Mouse (Mus musculus): ENCODE results near the gene Ropn1l.

Ropn1l gene

DNA sequence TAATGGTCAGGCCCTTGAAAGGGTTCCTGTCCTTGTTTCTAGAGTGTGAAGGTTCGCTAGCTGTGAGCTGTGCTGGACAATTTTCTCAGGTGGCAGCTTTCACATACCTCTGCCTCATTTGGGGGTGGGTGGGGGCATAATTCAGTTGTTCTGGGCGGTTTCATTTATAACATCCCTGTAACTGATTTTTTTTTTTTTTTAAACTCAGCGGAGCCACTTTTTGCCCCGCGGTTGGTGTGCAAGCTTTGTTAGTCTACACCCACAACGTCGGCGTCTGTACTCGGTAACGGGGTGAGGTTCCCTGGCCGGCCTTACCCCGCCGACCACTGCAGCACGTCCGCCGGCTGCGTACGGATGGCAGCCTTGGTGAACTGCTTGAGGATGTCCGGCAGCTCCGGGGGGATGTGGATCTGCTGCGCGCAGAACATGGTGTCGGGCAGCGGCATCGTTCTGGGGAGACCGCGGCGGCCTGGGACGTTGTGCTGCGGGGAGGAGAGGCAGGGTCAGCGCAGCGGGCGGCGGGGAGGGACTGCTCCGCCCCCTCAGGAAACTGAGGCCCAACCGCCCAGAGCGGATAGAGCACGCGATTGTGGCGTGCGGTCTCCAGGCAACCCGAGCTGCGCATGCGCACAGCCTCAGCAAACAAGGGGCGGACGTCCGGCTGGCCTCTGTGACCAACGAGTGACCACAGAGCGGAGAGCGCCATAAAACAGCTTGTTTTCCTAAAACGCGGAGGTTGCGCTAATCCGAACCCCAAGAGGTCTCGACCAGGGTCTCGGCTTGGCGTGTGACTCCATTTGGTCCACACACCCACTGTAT, at the start of gene Ropn1l:
TSS of gene Ropn1l (minus strand) at position 640 of the 819 bp plus-strand sequence.
- DNase-seq (ENCODE audit: low read depth, low spot score), result peak; percentile 40

GRCm38 (mm10) chr15:31502996-31503395, 49.5 kb upstream of the Ropn1l start:
- DNase-seq (ENCODE audit: low read depth, low spot score), result no peak

DNA sequence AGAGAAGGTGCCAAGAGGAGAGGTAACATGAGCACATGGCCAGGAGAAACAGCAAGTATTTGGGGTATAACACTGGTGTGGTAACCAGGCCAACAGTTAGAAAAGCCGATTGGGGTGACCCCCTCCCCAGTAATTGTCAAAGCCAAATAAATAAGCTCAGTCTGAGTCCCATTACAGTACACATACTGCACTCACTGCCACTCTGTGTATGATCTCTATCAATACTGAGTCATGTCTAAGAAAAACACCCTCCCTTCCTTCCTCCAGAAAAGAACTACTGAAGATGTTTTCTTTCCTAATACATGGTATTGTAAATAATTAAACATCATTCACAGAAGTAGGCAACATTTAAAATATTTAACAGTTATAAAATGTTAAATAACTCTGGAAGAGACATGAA, 48.8 kb upstream of the Ropn1l start:
- no peak for DNase-seq (ENCODE audit: low read depth, low spot score)

DNA sequence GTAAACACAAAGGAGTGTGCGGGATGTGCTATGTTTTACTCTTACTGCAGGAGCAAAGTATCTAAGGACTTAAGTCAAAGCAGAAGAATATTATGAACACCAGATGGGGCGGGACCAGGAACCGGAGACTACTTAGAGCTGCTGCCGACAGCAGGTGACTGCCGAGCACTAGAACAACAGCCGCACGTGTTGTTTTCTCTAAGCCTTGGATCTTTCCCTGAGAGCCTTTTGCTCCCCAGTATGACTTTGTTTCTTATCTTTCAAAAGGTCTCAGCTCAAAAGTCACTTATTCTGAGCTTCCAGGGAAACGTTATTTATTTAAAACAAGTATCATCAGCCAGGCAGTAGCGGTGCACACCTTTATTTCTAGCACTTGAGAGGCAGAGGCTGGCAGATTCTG, 41.3 kb upstream of the Ropn1l start:
- no peak for DNase-seq (ENCODE audit: low read depth, low spot score)

DNA sequence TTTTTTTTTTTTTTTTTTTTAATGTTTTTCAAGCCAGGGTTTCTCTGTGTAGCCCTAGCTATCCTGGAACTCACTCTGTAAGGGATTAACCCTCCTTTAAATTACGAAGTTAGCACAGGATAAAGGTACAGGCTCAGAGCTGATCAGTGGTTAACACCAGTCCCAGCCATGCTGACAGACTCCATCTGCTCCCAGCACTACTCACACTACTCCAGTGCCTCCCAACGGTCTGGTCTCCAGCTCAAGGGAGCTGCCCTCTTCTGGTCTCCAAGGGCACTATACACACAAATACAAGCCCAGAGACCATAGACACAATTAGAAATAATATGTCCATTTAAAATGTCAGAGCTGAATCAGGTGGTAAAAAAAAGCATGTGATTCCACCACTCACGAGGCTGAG, 40.8 kb upstream of the Ropn1l start:
- DNase-seq (ENCODE audit: low read depth, low spot score), result no peak

DNA sequence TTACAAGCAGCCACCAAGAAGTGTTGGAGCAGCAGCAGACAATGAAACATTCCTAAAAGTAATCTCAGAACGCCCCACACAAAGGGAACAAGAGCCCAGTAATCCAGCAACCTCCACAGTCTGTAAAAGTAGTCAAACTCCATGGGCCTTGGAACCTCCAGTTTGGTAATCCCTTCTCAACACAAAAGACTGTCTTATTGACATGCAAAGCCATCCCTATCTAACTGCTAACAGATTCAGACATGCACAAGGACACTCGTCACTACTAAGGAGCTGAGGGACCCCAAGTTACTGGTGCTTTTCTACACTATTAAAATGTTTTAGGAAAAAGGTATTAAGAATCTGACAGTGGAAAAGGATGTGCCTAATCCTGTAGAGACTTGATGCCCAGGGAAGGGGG, 33.9 kb upstream of the Ropn1l start:
- DNase-seq (ENCODE audit: low read depth, low spot score), result no peak

GRCm38 (mm10) chr15:31476678-31477077, 23.1 kb upstream of the Ropn1l start:
- DNase-seq (ENCODE audit: low read depth, low spot score), result no peak

DNA sequence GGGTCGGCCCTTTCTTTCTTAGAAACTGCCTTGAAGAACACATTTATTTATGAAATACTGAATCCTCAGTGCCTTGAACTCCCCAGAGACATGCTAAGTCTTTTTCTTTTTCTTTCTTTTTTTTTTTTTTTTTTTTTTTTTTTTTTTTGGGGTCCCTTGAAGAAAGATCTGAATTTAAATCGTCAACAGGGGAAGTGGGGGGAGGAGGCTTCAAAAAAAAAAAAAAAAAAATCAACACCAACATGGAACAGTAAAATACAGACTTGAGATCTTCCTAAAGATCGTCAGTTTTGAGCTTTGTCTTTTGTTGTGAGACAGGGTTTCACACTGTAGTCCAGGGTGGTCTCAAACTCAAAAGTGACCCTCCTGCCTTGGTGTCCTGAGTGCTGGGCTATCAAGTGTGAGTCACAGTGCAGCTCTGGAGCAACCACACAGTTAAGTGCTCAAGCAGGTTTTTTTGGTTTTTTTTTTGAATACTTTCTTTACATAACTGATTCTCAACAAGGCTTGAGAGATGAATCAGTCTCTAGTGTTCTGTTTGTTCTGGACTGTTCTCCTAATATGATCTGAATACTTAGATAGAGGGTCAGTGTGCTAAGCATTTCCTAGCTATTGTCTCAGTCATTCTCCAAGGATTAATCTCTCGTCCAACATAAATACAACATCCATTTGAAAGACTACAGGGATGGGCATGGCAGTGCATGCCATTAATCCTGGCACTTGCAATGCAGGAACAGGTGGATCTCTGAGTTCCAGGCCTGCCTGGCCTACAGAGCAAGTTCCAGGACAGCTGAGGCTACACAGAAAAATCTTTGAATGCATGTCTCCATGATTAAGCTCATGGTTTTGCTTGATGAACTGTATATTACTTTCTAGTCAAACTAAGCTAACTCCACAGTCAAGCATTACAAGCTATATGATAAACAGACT, 19.4 kb upstream of the Ropn1l start:
- no peak for DNase-seq (ENCODE audit: low read depth, low spot score)

GRCm38 (mm10) chr15:31471529-31471928, 18.0 kb upstream of the Ropn1l start:
- DNase-seq (ENCODE audit: low read depth, low spot score), result no peak

- no peak for DNase-seq (ENCODE audit: low read depth, low spot score)
Observed at GRCm38 (mm10) chr15:31469497-31469896, 16.0 kb upstream of the Ropn1l start.

- DNase-seq (ENCODE audit: low read depth, low spot score), result no peak
Observed at GRCm38 (mm10) chr15:31468806-31469205, 15.3 kb upstream of the Ropn1l start.

GRCm38 (mm10) chr15:31466749-31467148, 13.2 kb upstream of the Ropn1l start:
- DNase-seq (ENCODE audit: low read depth, low spot score), result no peak

- DNase-seq (ENCODE audit: low read depth, low spot score), result no peak
Observed at GRCm38 (mm10) chr15:31466295-31466694, 12.8 kb upstream of the Ropn1l start.

DNA sequence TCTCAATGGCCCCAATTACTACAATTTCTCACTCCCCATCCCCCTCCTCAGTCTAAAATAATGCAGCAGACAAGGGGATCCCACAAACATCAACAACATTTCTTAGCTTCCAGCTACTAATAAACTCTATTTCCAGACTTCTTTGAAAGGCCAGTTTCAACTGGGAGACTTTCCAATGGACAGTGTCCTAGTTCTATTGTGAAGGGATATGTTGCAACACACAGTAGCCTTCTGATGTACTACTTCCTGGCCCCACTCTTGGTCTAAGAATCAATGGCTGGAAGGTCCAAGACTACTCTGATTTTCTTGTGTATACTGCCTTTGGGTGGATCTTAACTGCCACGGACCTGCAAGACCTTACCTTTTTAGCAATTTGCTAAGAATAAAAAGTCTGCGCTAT, 12.3 kb upstream of the Ropn1l start:
- no peak for DNase-seq (ENCODE audit: low read depth, low spot score)

GRCm38 (mm10) chr15:31460571-31460970, 7.0 kb upstream of the Ropn1l start:
- no peak for DNase-seq (ENCODE audit: low read depth, low spot score)

DNA sequence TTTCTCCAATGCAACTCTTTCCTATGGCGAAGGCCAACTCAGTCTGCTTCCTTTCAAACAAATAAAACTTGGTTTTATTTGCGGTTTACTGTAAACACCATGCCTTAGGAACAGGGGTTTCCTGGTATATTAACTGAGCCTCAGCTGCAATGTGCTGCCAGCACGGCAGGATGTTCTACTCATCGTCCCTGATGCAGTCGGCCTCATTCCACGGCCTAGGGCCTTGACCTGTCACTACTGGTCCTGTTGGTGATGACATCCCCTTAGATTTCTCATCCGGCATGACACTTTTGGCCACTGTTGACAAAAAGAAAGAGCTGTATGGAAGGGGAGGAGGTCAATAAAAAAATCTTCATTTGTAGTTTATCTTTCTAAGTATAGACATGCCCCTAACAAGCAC, 4.5 kb upstream of the Ropn1l start:
- DNase-seq (ENCODE audit: low read depth, low spot score), result no peak

DNA sequence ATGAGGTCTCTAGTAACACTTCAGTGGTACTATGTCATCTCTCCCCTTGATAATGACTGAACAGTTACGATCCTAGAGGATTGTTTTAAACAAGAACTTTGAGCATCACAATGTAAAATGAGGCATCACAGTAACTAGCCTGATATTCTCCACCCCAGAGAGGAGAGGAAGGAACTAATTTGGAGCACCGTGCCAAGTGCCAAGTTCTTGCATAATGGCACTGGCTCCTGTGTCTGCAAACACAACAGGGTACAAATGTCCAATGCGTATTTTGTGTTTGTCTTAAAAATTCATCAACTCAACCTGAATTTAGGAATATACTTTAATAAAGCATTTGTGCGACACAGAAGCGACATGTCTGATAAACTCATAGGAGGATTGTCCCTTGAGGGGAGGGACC, 2.8 kb upstream of the Ropn1l start:
- no peak for DNase-seq (ENCODE audit: low read depth, low spot score)

- no peak for DNase-seq (ENCODE audit: low read depth, low spot score)
Observed at GRCm38 (mm10) chr15:31454861-31455295, 1.3 kb upstream of the Ropn1l start.

DNA sequence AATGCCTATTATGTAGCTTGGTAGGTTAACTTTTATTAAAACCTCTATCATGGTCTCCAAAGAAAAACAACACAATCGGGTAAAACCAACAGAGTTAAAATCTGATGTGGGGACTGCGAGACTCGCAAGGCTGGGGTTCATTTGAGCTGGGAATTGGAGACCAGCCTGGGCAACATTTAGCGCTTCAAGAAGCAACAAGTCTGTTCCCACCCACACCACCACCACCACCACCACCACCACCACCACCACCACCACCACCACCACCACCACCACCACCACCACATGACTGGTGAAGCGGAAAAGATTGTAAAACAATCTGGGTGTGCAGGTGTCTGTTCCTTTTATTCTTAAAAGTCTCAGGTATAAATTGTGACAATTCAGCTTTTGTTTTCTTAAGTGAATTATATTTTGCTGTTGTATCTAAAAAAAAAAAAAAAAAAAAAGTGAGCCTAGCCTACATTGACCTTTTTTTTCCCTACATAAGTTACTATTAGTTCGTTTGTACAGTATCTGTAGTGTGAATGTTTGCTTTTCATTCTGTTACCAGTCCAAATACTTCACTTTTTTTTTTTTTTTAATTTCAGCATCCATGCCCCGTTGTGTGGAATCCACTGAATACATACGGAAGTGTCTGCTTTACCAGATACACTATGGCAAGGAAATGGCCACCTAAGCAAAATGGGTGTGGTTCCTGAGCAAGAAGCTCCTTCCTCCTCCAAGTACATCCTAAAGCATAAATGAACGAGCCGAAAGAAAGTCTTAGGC, 741 bp upstream of the Ropn1l start:
- DNase-seq (ENCODE audit: low read depth, low spot score), result no peak

DNA sequence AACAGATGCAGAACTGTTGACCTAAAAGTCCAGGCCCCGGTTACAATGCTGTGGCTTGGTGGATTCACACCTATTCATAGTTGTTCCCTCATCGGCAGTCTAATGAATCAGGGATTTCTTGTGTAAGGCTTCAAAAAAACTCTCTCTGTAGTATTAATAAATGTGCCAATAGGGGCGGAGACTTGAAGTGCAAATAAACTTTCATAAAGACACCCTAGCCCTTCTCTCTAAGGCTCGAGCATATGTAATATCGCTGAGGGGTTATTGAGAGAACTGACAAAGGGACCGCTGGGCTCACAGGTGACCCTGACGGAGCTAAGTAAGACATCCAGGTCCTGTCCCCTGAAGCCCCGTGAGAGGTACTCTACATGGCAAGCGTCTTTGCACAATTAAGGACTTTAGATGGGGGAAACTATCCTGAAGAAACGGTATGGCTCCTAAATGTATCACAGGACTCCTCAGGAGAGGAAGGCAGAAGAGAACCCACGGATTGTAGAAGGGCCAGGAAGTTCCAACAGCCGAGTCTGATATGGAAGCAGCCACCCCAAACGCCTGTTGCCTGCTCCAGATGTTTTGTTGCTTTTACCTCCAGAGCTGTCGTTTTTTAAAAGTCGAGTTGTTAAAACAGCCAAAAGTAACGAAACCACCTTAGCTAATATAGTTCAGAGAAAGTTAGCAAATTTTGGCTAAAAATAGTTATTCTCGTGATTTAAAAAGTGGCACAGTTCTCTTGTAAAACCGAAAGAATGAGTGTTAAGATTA, 1.0 kb downstream of the Ropn1l start:
- no peak for DNase-seq (ENCODE audit: low read depth, low spot score)

DNA sequence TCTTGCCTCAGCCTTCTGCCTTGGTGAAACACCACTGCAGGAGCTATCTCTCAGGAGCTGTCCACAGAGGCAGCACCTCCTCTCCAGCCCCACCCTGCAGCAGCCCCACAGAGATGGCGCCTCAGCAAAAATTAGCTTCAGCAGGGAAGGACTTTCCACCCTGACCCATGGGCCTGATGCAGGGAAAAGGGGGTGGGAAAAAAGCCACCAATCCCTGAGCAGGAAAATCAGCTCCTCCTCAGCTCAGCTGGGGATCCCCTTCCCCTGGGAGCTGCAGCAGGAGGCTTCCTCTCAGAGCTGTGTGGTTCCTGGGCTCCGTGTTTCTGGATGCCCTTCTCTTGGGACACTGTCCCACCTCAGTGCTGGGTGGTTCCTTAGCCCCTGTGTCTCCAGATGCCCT, 3.8 kb downstream of the Ropn1l start:
- DNase-seq (ENCODE audit: low read depth, low spot score), result no peak

Measured in WW6 (cell line).